Comparison of ENCODE assay signal across 8 mouse cellular contexts in genomic region chr17:24550416-24551049, GRCm38 (mm10). TPM values are rescaled to one million over a fixed set of nuclear protein-coding genes. Genes with fewer than 3 reads are reported as not detected.
DNase-seq lines count a peak whose midpoint lies in the region; ATAC-seq and TF ChIP-seq lines count a peak whose summit lies in the region.
"Had no signal": no experiment of that assay in that cellular context is flagged by ENCODE, and none has a peak within 500 bp of the region (broad histone marks: within the 10 kb centered on the region; RNA-seq: fewer than 3 reads in every experiment).

No protein-coding gene starts in this region.

- no peak for TF ChIP-seq POLR2A in spleen, adult 2 months (IDR thresholded peaks at IDR 0.05; ENCODE audit: low read depth, low read length)

- no peak for TF ChIP-seq CTCF in hindbrain, postnatal 0 days (IDR thresholded peaks at IDR 0.05; ENCODE audit: low read depth)
- no peak for TF ChIP-seq CTCF in spleen, adult 2 months (IDR thresholded peaks at IDR 0.05; ENCODE audit: extremely low read depth, insufficient read depth, insufficient read length, insufficient replicate concordance)

- WGBS in hindbrain, postnatal 0 days = under 1% methylated on average over 44 of the region's 44 CpGs
- WGBS in spleen, adult 2 months = 5% methylated on average over 44 of the region's 44 CpGs

- peak; percentile 75 for ATAC-seq in hindbrain, postnatal 0 days

- H3K9ac ChIP-seq in hindbrain, postnatal 0 days (replicated peaks; ENCODE audit: low read length) = peak overlapping the region; percentile 96

- peak; percentile 89 for DNase-seq in adrenal gland, adult 2 months
- peak; percentile 51 to 79 for DNase-seq in cerebellum, postnatal 4 days (ENCODE audit: low spot score in 2 of 2)
- peak; percentile 79 to 87 for DNase-seq in gastrocnemius, adult 8-10 months (ENCODE audit: low spot score in 2 of 2)
- DNase-seq in hindbrain, postnatal 0 days (ENCODE audit: low spot score) = peak; percentile 88
- peak; percentile 87 for DNase-seq in left cerebral cortex, postnatal 4 days
- DNase-seq in mesoderm, embryonic 11.5 days (ENCODE audit: low read depth, low spot score) = peak; percentile 83
- peak; percentile 25 to 67 for DNase-seq in spleen, adult 2 months (ENCODE audit: low read depth in 1 of 2, low spot score in 2 of 2)

- no peaks in the 10 kb centered on the region for H3K36me3 ChIP-seq in hindbrain, postnatal 0 days (ENCODE audit: insufficient read depth, low read length)
- no peaks in the 10 kb centered on the region; the same call in 1 of the 2 replicates for H3K36me3 ChIP-seq in spleen, adult 2 months (ENCODE audit: control insufficient read depth, insufficient read depth, low read length)

- H3K27ac ChIP-seq in hindbrain, postnatal 0 days = peak overlapping the region; percentile 99
- H3K27ac ChIP-seq in spleen, adult 2 months (ENCODE audit: insufficient read depth, low read length) = peak overlapping the region; percentile 81

- no peaks in the 10 kb centered on the region for H3K27me3 ChIP-seq in hindbrain, postnatal 0 days (ENCODE audit: insufficient read depth, low read length)
- no peaks in the 10 kb centered on the region for H3K27me3 ChIP-seq in spleen, adult 2 months (ENCODE audit: control insufficient read depth, insufficient read depth, low read length)

- H3K4me2 ChIP-seq in hindbrain, postnatal 0 days (ENCODE audit: low read depth, low read length) = peak overlapping the region; percentile 90

- intact Hi-C loops in left cerebral cortex, postnatal 4 days (cut with DNase I) = no loop called here

- H3K4me3 ChIP-seq in hindbrain, postnatal 0 days (ENCODE audit: low read length) = peak overlapping the region; percentile 85
- H3K4me3 ChIP-seq in spleen, adult 2 months (ENCODE audit: extremely low read depth, insufficient read depth, insufficient read length) = peak overlapping the region; percentile 77

- H3K9me3 ChIP-seq in hindbrain, postnatal 0 days (ENCODE audit: low read length) = no peaks in the 10 kb centered on the region

- peaks cover 26% of the 10 kb centered on the region for H3K4me1 ChIP-seq in hindbrain, postnatal 0 days (ENCODE audit: insufficient read depth, low read length)
- H3K4me1 ChIP-seq in spleen, adult 2 months (ENCODE audit: control insufficient read depth, insufficient read depth, insufficient read length) = no peaks in the 10 kb centered on the region

RNA-seq across cellular contexts. Expression of gene Pkd1, which starts 0.9 kb away (rescaled TPM):
- 10 to 100 TPM; 34.3 to 40.5 TPM for total RNA-seq in adrenal gland, adult 2 months (2021)
- polyA plus RNA-seq in adrenal gland, adult 2 months (2012; rRNA removed) = 73.2 and 73.3 TPM in 2 replicates
- total RNA-seq in gastrocnemius, adult 8-10 months (2022) = 10 to 100 TPM; 14.6 to 20.4 (median 19.0) TPM
- total RNA-seq in hindbrain, postnatal 0 days (2014; rRNA removed) = 87.9 and 99.2 TPM in 2 replicates
- 14.9 and 16.0 TPM in 2 replicates for polyA plus RNA-seq in hindbrain, postnatal 0 days (2015; fragmentation: Nextera tagmentation; extraction: Ambion mirVana)
- 10 to 100 TPM; 75.0 to 91.3 TPM for total RNA-seq in left cerebral cortex, postnatal 4 days (2021)
- 70.8 and 73.9 TPM in 2 replicates for polyA plus RNA-seq in spleen, adult 2 months (2012; rRNA removed)

RNA-seq across cellular contexts. Expression of gene Rab26, which starts 16.5 kb away (rescaled TPM):
- total RNA-seq in adrenal gland, adult 2 months (2021) = 1 to 10 TPM in 1 of 2 experiments, under 1 TPM in 1; 0.98 to 1.8 TPM
- 0.65 and 1.1 TPM in 2 replicates for polyA plus RNA-seq in adrenal gland, adult 2 months (2012; rRNA removed)
- total RNA-seq in gastrocnemius, adult 8-10 months (2022) = under 1 TPM in 1 of 4 experiments, not detected in 3; 0.27 TPM
- total RNA-seq in hindbrain, postnatal 0 days (2014; rRNA removed) = 2.7 and 4.0 TPM in 2 replicates
- 10.6 and 14.7 TPM in 2 replicates for polyA plus RNA-seq in hindbrain, postnatal 0 days (2015; fragmentation: Nextera tagmentation; extraction: Ambion mirVana)
- total RNA-seq in left cerebral cortex, postnatal 4 days (2021) = 10 to 100 TPM; 12.2 to 12.5 TPM
- polyA plus RNA-seq in spleen, adult 2 months (2012; rRNA removed) = 2.2 and 2.5 TPM in 2 replicates
- total RNA-seq: neutrophil, adult 5-6 weeks had no signal

RNA-seq across cellular contexts. Expression of gene Traf7, which starts 22.8 kb away (rescaled TPM):
- total RNA-seq in adrenal gland, adult 2 months (2021) = 100 to 1,000 TPM in 1 of 2 experiments, 10 to 100 TPM in 1; 91.4 to 105 TPM
- 152 and 167 TPM in 2 replicates for polyA plus RNA-seq in adrenal gland, adult 2 months (2012; rRNA removed)
- total RNA-seq in gastrocnemius, adult 8-10 months (2022) = 10 to 100 TPM; 25.0 to 28.2 (median 26.2) TPM
- total RNA-seq in hindbrain, postnatal 0 days (2014; rRNA removed) = 159 and 165 TPM in 2 replicates
- 64.0 and 66.1 TPM in 2 replicates for polyA plus RNA-seq in hindbrain, postnatal 0 days (2015; fragmentation: Nextera tagmentation; extraction: Ambion mirVana)
- total RNA-seq in left cerebral cortex, postnatal 4 days (2021) = 100 to 1,000 TPM; 166 to 172 TPM
- 182 and 213 TPM in 2 replicates for polyA plus RNA-seq in spleen, adult 2 months (2012; rRNA removed)

Comparison
In these comparisons a context has a peak if more than half of its experiments do, and no peak if none do; other contexts are left out.
1. Peak in every context shown above with its lines: DNase-seq, ATAC-seq, H3K4me3 ChIP-seq and H3K27ac ChIP-seq.